Mouse (Mus musculus) heart, postnatal 10 days (tissue): Measurements from ENCODE around the gene Rpap3. TPM values are rescaled to one million over a fixed set of nuclear protein-coding genes. Genes with fewer than 3 reads are reported as not detected.

ENCODE experiments used
- DNase-seq, 2 experiments: peaks; one replicate each; pipeline ENCODE4 v3.0.0; 2021
- intact Hi-C: fragments of 180-260 bp; cut with DNase I; formaldehyde crosslinking; loops from one replicate; pipeline ENCODE4 v1.15.1; 2025
- total RNA-seq, 2 experiments: library from RNA; stranded (reverse); gene quantifications; 2 replicates each; pipeline ENCODE4 v1.2.3; 2021

Gene Rpap3
- total RNA-seq, 2 experiments from 2014 or later: 14.1 to 15.2 TPM

GRCm38 (mm10) chr15:97738923-97739322, 33.3 kb upstream of the Rpap3 start:
- intact Hi-C loops: no loop called here
- no peak for DNase-seq

DNA sequence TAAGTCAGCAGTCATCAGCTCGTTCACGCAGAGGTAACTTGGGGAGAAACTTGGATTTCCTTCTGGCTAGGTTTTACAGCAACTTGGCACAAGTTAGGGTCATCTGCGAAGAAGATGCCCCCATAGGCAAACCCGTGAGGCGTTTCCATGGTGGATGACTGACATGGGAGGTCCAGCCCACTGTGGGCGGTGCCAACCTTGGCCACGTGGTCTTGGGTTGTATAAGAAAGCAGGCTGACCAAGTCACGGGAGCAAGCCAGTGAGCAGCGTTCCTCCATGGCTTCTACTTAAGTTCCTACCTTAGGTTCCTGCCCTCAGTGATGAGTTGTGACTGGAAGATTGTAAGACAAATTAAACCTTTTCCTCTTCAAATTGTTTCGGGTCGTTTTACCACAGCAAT, 26.4 kb upstream of the Rpap3 start:
- intact Hi-C loops: no loop called here

DNA sequence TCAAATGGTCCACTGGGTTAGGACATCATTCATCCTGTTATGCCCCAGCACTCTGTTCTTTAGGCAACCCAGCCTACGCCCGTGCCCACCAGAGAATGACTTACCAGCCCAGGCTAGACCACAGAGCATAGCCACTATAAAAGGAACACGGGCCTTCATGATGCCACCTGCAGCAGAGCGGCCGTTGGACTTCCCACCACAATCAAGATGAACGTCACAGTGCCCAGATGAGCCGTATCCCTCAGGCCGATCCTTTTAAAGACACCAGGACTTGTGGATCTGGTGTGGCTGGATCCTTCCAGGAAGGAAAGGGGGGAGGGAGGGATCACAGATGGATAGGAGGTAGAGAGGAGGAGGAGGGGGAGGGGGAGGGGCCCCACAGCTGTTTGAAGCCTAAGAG, 25.5 kb upstream of the Rpap3 start, which contains the start of gene Endou:
Gene Endou (minus strand): TSS at position 229 of the 400 bp plus-strand sequence.
- intact Hi-C loops: no loop called here

More for the DNA sequence above, 26.4 kb upstream of the Rpap3 start:
- DNase-seq: no peak

DNA sequence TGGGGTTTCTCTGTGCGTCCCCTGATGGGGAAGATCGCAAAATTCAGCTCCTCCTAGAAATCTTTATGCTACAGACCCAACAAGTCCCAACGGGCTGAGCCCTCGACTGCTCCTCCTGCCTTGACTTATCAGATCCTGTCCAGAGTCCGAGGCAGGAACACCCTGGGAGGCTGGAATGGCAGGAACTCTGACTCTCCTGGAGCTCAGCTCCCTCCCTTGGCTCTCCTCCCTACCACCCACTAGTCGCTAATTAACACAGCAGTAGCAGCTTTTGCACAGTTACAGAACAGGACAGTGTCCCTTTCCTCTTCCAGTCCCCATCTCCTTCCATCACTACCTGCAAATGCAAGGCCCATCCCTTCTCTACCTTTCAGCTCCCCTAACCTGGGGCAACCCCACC, 24.7 kb upstream of the Rpap3 start:
- intact Hi-C loops: no loop called here
- no peak for DNase-seq

More for the DNA sequence above, 25.5 kb upstream of the Rpap3 start, which contains the start of gene Endou:
- DNase-seq: no peak

DNA sequence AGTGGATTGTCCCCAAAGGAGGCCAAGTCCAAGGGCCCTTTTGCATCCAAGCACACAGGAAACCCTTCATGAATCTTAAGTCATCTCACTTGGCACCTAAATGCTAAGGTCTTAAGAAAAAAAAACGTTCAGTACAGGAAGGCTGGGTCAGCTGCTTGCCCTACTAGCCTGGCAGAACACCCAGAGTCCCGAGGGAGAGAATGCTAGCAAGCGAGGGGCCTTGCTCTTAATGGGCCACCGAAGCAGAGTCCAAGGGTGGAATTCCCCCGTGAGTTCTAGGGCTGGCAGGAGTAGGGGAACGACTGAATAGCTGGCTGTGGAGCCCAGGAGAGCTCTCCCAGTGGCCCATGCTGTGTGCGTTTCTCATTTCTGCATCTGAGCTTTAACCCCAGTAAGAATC, 23.2 kb upstream of the Rpap3 start:
- no peak for DNase-seq
- intact Hi-C loops: loop anchor here (2.0 kb wide), 1 partner anchor 14 kb away; no protein-coding TSS in a partner anchor

GRCm38 (mm10) chr15:97728394-97728793, 22.8 kb upstream of the Rpap3 start:
- intact Hi-C loops: loop anchor here (2.0 kb wide), 1 partner anchor 14 kb away; no protein-coding TSS in a partner anchor
- peak in 1 of 2 experiments; percentile 43 for DNase-seq

GRCm38 (mm10) chr15:97727520-97727919, 21.9 kb upstream of the Rpap3 start:
- intact Hi-C loops: no loop called here
- DNase-seq: no peak

DNA sequence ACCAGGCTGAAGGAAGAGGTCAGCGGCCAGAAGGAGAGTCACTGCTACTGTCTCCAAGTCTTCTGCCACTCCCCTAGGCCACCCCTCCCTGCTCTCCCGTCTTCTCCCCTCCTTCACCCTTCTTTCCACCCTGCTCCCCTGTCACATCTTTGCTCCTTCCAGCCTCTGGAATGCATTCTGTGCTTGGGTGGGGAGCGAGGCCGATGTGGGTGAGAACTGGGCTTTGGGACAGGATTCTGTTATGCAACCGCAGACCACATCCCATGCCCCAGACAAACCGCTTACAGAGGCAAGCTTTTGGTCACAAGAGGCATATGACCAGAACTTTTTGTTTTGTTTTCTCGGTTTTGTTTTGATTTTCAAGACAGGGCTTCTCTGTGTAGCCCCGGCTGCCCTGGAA, 21.4 kb upstream of the Rpap3 start:
- DNase-seq: peak in 1 of 2 experiments; percentile 39

GRCm38 (mm10) chr15:97726310-97726709, 20.7 kb upstream of the Rpap3 start:
- intact Hi-C loops: no loop called here
- DNase-seq: no peak

More for the DNA sequence above, 21.4 kb upstream of the Rpap3 start:
- intact Hi-C loops: no loop called here

DNA sequence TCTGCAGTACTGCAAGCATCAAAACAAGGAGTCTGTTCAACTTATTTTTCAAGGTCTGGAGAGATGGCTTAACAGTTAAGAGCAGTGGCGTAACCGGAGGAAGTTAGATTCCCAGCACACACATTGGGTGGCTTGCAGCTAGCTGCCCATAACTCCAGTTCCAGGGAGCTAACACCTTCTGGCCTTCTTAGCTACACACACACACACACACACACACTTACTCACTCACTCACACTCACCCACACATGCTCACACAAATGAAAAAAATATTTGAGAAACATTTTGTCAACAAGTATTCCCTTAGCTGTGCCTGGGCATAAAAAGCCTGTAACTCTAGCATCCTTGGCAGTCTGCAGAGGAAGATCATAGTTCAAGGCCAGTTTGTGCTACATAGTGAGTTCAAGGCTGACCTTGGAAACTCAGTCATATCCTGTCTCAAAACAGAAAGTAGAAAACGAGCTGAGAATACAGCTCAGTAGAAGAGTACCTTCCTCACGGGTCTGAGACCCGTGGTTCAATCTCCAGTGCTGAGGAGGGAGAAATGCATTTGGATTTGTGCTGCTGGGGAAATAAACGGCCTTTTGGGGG, 19.7 kb upstream of the Rpap3 start:
- no peak for DNase-seq
- intact Hi-C loops: no loop called here

- intact Hi-C loops: no loop called here
- DNase-seq: no peak
Measured at GRCm38 (mm10) chr15:97724346-97725197, 18.9 kb upstream of the Rpap3 start.

GRCm38 (mm10) chr15:97723536-97724345, 18.1 kb upstream of the Rpap3 start:
- DNase-seq: no peak
- intact Hi-C loops: no loop called here

DNA sequence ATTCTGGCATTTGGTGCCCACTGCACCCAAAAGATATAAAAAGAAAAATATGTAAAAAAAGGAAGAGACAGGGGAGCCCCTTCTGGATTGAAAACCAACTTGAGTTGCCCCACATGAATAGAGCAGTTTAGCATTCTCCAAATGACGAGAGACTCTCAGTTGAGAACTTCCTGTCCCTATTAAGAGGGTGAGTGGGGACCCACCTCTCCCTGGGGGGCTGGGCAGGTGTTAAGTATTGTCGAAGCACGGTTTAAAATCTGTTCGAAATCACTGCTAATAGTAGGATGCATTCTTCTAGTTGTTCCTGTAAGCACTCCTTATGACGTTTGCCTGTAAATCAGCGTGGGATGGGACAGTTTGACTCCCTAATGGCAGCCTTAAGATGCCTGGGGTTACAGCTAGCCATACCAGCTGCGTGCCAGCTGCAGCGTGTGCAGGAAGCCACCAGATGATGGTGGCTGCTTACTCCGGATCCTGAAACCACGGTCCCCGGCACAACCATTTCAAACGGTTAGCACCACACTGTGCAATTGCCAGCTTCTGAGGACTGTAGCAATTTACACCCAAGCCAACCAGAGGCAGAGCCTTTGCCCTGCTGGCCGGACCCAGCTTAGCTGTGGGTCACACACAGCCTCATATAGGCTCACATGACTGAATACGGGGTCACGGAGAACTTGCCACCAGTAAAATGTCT, 15.5 kb upstream of the Rpap3 start:
- intact Hi-C loops: loop anchor here (2.0 kb wide), 1 partner anchor 46 kb away; the partner anchor contains the start of gene Rapgef3
- DNase-seq: no peak

DNA sequence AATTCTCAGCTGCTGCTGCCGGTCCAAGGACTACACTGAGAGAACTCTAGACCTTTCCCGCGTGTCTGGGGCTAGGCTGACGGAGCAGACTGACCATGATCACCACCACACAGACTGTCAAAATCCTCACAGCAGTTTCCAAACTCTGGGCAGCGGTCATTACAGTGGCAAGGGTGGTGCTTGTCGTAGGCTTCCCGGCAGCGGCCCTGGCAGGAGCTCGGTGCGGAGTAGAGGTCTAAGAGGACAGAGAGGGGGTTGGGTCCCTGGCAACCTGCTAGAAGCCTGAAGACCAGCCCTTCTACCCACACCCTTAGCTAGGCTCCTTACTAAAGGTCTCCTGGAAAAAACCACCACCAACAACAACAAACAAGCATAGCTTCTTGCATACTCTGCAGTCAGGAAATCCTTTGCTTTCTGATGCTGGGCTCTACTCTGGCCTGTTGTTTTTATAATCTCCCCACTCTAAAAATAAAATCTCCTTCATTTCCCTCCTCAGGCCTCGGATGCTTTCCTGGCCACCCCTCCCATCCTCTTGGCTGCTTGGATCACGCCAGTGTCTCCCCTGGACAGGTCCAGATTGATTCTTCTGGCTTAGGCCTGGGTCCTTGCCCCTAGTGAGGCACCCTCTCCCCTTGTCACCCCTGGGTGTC, 14.5 kb upstream of the Rpap3 start:
- DNase-seq: peak; percentile 43 to 49
- intact Hi-C loops: loop anchor here (2.0 kb wide), 1 partner anchor 47 kb away; the partner anchor contains the start of gene Rapgef3

- intact Hi-C loops: loop anchor here (5.0 kb wide), 1 partner anchor 233 kb away; no protein-coding TSS in a partner anchor
- DNase-seq: no peak
Measured at GRCm38 (mm10) chr15:97719494-97719893, 13.9 kb upstream of the Rpap3 start.

DNA sequence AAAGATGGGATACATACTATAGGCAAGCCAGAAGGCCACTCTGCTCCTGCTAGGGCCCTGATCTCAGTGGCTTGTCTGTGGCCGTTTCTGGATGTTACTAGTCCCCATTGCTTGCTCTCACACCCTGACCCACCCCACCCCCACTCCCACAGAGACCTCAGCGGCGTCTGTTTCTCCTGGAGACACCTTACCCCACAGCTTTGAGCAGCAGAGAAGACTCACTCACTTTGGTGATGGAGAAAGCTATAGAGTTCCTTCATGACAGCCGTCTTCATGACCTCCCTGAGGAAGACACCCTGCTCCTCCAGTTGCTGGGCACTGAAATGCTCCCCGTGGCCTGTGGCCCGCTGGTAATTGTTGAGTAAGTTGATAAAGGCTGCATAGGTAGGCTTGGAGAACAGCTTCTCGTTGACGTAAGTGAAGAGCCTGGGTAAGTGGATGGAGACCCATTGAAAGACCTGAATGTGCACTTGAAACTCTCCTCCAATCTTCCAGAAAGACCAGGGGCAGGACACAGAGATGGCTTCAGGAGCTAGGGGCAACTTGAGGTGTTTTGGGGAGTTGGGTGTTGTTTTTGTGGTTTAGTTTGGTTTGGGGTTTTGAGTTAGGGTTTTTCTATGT, 13.0 kb upstream of the Rpap3 start:
- intact Hi-C loops: loop anchor here (1.0 to 5.0 kb wide), 3 partner anchors 61 to 234 kb away; no protein-coding TSS in a partner anchor
- no peak for DNase-seq

DNA sequence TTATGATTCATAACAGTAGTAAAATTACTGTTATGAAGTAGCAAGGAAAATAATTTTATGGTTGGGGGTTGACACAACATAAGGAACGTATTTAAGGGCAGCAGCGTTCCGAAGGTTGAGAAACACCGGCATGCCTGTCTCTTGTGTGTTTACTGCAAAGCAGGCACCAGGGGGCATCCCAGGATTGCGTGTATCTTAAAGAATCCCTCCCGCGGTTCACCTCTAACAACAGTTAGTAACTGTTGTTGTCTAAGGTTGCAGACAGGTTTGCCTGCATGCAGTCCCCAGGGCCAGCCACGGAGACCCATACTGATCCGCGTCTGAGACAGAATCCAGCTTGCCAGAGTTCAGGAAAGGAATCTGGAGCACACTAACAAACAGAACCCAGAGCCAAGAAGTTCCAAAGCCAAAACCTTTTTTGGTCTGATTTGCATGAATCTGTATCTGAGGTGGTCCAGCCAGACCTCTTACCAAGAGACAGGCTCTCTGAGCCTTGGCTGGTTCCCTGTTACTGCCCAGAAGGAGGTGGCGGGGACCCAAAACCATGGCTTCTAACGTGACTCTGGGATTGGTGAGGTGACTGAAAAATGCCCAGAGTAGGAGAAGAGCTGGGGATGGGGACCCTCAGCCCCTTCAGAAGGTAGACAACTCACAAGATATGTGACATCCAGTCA, 12.4 kb upstream of the Rpap3 start:
- peak; percentile 72 to 75 for DNase-seq
- intact Hi-C loops: loop anchor here (1.0 to 5.0 kb wide), 3 partner anchors 61 to 234 kb away; no protein-coding TSS in a partner anchor

- intact Hi-C loops: loop anchor here (5.0 kb wide), 1 partner anchor 236 kb away; no protein-coding TSS in a partner anchor
- no peak for DNase-seq
Measured at GRCm38 (mm10) chr15:97716782-97717181, 11.2 kb upstream of the Rpap3 start.
